Mouse (Mus musculus) layer of hippocampus, postnatal 36 days (tissue): ENCODE data around the gene Enkd1. TPM values are rescaled to one million over a fixed set of nuclear protein-coding genes. Genes with fewer than 3 reads are reported as not detected.

Source experiments
- DNase-seq, 2 experiments: peaks; one replicate each; pipeline ENCODE4 v3.0.0; 2022
- total RNA-seq, 2 experiments: library from RNA; stranded (reverse); gene quantifications; 2 replicates each; pipeline ENCODE4 v1.2.3; 2021

Enkd1 gene
- total RNA-seq = 1 to 10 TPM; 9.0 to 9.4 TPM

- peak; percentile 79 to 82 for DNase-seq
Measured at GRCm38 (mm10) chr8:105707498-105708403, at the start of gene Enkd1, which contains the start of gene 4933405L10Rik. Enkd1 (minus strand) TSS chr8:105708210. 4933405L10Rik (plus strand) TSS chr8:105707655.

GRCm38 (mm10) chr8:105754688-105755087 is 46.7 kb upstream of the Enkd1 start:
- no peak for DNase-seq

DNA sequence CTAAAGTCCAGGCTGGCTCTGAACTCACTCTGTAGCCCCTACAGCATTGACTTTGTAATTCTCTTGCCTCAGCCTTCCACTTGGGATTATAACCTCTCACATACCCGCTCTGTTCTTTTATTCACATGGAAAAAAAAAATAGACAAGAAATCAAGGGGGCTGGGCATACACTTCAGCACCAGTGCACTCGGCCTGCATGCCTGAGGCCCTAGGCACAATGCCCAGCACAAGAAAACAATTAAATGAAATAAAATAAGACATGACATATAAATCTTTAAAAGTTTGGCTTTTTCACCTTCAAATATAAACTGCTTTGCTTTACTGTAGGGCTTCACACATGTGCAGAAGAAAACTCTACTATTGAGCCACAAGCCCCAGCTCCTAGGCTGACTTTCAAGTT is 45.9 kb upstream of the Enkd1 start:
- DNase-seq = no peak

DNA sequence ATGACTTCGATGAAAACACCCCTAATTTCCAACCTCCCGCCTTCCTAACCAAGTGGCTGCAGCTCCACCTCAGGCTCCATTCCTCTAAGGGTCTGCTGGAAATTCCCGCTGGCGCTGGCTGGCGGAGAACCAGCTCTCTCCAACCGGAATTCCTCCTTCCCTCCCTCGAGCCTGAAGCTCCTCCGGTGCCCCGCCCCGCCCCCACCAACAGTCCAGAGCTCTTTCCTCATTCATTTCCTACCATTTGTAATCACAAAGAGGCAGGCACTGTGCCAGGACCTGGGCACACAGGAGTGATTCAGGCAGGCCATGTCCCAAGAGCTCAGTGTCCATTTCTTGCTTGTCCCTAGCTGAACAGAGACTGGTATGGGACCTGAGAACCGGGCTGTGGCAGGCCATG is 42.6 kb upstream of the Enkd1 start:
- peak in 1 of 2 experiments; percentile 31 for DNase-seq

GRCm38 (mm10) chr8:105743301-105743700 is 35.3 kb upstream of the Enkd1 start:
- no peak for DNase-seq

DNA sequence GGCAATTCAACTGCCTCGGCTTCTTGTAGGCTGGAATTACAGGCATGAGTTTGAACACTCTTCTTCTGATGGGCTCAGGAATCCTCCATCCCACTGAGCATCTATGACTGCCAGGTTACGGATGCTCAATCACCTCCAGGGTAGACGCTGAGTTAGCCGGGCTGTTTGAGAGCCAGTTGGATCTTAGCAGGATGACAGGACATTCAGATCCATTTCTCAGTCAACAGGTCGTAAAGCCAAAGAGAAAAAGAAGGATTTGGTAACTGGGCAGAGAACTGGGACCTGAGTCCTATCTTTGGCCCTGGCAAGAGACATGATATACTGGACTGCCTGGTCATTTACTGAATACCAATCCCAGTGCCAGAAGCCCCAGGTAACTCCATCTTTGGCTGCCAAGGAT is 31.2 kb upstream of the Enkd1 start:
- no peak for DNase-seq

DNA sequence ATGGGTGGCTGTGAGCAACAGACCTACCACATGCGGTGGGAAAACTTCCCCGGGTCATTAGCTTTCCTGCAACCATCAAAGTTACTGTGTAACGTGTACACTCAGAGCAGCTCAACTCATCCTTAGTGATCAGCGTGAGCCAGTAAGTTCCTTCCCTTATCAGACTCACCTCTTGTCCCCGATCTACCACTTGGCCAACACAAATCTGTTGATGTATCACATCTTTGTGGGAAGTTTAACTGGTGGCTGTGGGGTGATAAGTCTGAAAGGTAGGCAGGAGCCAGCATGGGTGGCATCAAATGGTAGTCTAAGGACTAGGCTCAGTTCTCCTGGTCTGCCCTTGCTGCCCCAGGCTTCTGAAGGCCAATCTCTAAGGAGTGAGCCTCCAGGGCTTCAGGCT is 24.2 kb upstream of the Enkd1 start:
- no peak for DNase-seq

- DNase-seq = no peak
Measured at GRCm38 (mm10) chr8:105727397-105728124, 19.6 kb upstream of the Enkd1 start.

GRCm38 (mm10) chr8:105725726-105726125 is 17.7 kb upstream of the Enkd1 start:
- DNase-seq = no peak

- no peak for DNase-seq
Measured at GRCm38 (mm10) chr8:105722861-105723260, 14.9 kb upstream of the Enkd1 start.

DNA sequence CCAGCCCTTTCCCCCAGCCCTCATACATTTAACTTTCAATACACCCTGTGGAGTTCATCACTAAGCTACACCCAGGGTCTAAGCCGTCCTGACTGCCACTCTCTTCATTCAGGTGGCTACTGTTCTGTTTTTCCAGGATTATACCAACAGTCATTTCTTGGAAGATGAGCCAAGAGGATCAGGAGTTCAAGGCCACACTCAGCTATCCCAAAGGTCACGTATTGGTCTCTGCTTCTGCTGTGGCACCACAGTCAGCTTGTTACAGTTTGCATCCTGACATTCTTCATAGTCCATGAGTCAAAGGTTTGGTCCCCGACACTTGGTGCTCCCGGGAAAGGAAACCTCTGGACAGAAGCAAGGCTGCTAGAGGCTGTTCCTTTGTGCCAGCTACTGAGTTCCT is 11.6 kb upstream of the Enkd1 start:
- no peak for DNase-seq

GRCm38 (mm10) chr8:105716302-105716945 is 8.4 kb upstream of the Enkd1 start:
- DNase-seq = no peak

DNA sequence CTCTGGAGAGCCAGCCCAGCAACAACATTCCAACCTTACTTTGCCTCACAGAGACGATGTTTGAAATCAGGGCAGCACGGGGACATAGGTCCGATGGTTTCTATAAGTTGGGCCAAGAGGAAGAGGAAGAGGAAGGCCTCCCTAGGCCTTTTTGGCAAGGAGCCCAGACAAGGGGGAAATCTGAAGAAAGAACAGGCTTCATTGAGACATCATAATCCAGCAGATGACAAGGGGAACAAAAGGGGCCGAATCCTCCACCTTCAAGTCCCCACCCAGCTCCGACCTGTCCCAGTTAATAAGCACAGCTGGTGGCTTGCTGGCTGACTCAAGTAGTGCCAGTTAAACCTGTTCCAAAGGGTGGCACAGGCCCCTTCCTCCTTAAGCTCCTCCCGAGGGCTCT is 7.0 kb upstream of the Enkd1 start:
- DNase-seq = no peak

DNA sequence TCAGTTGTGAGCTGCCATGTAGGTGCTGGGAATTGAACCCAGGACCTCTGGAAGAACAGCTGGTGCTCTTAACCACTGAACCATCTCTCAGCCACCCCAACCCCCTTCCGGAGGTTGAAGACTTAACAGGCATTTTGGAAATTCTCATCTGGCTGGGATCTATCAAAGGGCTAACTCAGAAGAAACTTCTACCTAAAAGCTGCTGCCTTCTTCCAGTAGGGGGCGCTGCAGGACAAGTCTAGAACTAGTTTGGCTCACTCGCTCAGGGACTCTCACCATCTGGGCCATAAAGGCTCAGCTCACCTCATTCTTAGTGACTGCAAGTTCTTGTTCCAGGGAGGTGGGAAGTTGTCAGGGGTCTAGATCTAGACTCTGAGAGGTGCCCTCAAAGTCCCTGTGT is 6.1 kb upstream of the Enkd1 start:
- DNase-seq = peak; percentile 75 to 78

GRCm38 (mm10) chr8:105712286-105712685 is 4.3 kb upstream of the Enkd1 start:
- no peak for DNase-seq

- no peak for DNase-seq
Measured at GRCm38 (mm10) chr8:105709317-105709716, 1.3 kb upstream of the Enkd1 start.

DNA sequence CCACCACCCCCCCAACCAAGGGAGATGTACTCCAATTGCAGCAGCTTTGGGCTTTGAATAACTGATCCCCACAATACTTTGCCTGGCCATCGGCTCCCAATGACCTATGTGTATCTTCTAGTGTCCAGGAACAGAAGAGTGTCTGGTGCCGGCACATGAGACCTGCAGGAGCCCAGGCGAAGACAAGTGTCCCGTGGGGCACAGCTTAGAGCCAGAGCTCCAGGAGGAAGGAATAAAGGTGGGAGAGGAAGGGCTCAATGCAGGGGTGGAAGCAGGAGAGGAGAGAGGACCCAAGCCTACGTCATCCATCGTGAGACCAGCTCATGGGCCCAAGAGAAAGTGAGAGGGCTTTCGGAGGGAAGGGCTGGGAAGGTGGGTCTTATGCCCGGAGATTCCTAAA is 665 bp upstream of the Enkd1 start:
- no peak for DNase-seq

GRCm38 (mm10) chr8:105706426-105706825 is 1.6 kb downstream of the Enkd1 start:
- DNase-seq = no peak

GRCm38 (mm10) chr8:105704955-105705354 is 3.1 kb downstream of the Enkd1 start:
- DNase-seq = no peak

GRCm38 (mm10) chr8:105704146-105704812 is 3.7 kb downstream of the Enkd1 start:
- DNase-seq = no peak

GRCm38 (mm10) chr8:105702731-105703415 is 5.1 kb downstream of the Enkd1 start:
- DNase-seq = no peak

DNA sequence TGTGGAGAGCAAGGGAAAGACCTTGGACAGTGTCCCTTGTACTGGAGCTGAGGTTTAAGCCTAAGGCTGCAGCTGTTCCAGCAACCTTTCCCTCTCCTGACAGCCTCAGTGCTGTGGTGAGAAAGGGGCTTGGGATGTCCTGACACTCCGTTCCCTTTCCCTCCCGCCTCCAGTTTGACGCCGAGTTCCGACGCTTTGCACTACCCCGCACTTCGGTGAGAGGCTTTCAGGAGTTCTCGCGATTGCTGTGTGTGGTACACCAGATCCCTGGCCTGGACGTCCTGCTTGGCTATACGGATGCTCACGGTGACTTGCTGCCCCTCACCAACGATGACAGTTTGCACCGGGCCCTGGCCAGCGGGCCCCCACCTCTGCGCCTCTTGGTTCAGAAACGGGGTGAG is 6.0 kb downstream of the Enkd1 start:
- DNase-seq = no peak
